Mouse (Mus musculus) left cerebral cortex, postnatal 14 days (tissue): Measurements from ENCODE around the gene Kcnh4. TPM values are rescaled to one million over a fixed set of nuclear protein-coding genes. Genes with fewer than 3 reads are reported as not detected.

Experiments
- DNase-seq, 2 experiments: peaks; one replicate each; pipeline ENCODE4 v3.0.0; 2021 to 2022; ENCODE audit warnings: low spot score in 2 of 2, mixed read lengths in 1 of 2
- intact Hi-C: fragments of 180-260 bp; cut with DNase I; formaldehyde crosslinking; loops from one replicate; pipeline ENCODE4 v1.15.1; 2025
- total RNA-seq, 2 experiments: library from RNA; stranded (reverse); gene quantifications; 2 replicates each; pipeline ENCODE4 v1.2.3; 2021

Kcnh4 gene
- total RNA-seq, 2 experiments from 2014 or later = 10.1 to 13.7 TPM

DNA sequence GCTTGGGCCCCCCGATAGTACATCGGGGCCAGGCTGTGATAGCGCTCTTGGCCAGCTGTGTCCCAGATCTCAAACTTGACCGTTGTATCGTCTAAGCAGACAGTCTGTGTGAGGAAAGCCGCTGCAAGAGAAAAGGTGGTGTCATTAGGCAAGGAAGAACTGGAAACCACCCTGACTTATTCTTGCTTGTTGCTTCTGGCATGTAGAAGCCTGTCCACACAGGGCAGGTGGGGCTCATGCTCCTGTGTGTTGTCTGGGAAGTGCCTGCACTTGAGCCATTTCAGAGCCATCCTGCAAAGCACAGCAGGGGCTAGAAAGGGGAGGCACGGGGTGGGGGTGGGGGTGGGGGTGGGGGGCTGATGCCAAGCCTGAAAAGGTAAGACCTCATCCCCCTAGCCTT lies 41.3 kb downstream of the Kcnh4 start:
- intact Hi-C loops = loop anchor here (10.0 kb wide), 1 partner anchor 236 kb away; no protein-coding TSS in a partner anchor
- no peak for DNase-seq

DNA sequence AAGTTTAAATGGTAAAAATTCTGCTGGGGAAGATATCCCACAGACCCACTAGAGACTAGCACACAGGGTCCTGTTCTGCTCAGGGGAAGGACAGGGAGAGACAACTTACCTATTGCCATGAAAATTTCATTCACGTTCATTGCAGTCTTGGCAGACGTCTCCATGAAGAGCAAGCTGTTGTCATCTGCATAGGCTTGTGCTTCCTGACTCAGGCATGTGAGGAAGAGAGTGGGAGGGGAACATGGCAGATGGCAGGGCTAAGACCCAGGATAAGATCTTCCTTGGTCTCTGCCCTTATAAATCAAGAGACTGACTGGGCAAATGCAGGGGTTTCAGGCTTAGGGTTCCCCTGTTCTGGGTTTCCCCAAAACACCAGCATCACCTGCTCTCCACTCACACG lies 43.1 kb downstream of the Kcnh4 start:
- intact Hi-C loops = loop anchor here (10.0 kb wide), 1 partner anchor 238 kb away; no protein-coding TSS in a partner anchor
- DNase-seq = peak in 1 of 2 experiments; percentile 62

- intact Hi-C loops = loop anchor here (2.0 to 10.0 kb wide), 2 partner anchors 46 to 240 kb away; no protein-coding TSS in a partner anchor
- DNase-seq = peak in 1 of 2 experiments; percentile 66
Measured at GRCm38 (mm10) chr11:100714948-100715347, 44.8 kb downstream of the Kcnh4 start.

DNA sequence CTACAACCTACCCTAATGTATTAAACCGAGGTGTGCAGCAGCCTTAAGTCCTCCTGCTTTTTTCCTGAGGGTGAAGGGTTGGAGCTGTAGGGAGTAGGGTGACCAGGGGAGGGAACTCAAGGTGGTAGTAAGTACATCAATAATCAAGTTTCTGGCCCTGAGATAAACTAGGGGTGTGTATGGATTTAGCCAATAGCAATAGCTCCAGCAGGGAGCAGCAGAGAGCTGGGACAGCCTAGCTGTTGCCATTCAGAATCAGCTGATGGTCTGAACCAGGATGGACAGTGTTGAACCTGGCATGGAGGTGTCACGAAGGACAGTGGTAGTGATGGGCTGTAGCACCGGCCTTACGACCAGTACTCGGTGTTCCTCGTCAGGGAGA lies 45.2 kb downstream of the Kcnh4 start:
- peak; percentile 90 to 91 for DNase-seq

DNA sequence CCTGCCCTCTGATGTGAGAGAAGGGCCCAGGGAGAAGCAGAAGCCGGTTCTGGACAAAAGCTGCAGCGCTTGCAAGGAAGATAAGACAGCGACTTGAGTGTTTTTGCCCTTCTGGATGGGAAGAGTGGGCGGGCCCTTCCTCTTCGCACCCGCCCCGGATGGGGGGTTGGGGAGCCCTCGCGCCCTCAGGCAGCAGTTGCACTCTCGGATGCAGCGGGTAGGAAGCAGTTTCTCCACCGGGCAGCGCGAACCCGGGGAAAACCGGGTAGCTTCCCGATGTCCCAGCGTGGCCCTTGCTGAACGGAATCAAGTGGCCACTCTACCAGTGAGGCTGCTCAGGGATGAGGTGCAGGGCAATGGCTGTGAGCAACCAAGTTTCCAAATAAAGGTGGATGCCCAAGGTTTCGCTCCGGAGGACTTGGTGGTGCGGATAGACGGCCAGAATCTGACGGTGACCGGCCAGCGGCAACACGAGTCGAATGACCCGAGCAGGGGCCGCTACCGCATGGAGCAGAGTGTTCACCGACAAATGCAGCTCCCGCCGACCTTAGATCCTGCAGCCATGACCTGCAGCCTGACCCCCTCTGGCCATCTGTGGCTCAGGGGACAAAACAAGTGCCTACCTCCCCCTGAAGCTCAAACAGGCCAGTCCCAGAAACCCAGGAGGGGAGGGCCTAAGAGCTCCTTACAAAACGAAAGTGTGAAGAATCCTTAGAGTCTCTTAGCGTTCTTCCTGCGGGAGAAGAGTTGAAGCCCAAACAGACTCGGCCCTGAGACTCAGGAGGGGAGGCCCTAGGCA lies 45.8 kb downstream of the Kcnh4 start, which contains the start of gene Hspb9:
TSS of gene Hspb9 (plus strand) at position 116 of the 799 bp plus-strand sequence.
- intact Hi-C loops = loop anchor here (2.0 to 10.0 kb wide), 2 partner anchors 47 to 241 kb away; no protein-coding TSS in a partner anchor
- peak; percentile 60 to 61 for DNase-seq

More for the DNA sequence above, 45.2 kb downstream of the Kcnh4 start:
- intact Hi-C loops = loop anchor here (2.0 to 10.0 kb wide), 2 partner anchors 46 to 240 kb away; no protein-coding TSS in a partner anchor

DNA sequence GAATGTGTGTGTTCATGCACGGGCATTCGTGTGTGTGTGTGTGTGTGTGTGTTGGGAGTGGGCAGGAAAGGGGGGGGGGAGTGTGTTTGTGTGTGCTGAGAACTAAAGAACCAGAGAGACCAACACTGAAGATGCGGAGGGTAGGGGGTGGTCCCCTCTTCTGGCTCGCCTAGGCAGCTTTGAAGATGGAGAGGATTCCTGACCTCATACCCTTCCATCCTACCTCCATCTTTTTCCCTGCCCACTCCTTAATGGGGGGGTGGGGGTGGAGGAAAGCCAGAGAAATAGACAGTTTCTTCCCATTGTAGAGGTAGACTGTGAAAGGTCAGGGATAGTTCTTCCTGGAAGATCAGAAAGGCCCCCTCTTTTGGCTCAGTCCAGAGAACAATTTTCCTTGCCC lies 46.6 kb downstream of the Kcnh4 start:
- no peak for DNase-seq
- intact Hi-C loops = loop anchor here (10.0 kb wide), 1 partner anchor 242 kb away; no protein-coding TSS in a partner anchor

GRCm38 (mm10) chr11:100711783-100712615 lies 47.7 kb downstream of the Kcnh4 start, which contains the start of gene Kat2a:
Gene Kat2a (minus strand): TSS chr11:100712465.
- intact Hi-C loops = loop anchor here (10.0 kb wide), 1 partner anchor 243 kb away; no protein-coding TSS in a partner anchor
- peak; percentile 84 to 88 for DNase-seq

GRCm38 (mm10) chr11:100710977-100711376 lies 48.8 kb downstream of the Kcnh4 start:
- no peak for DNase-seq
- intact Hi-C loops = loop anchor here (10.0 kb wide), 1 partner anchor 244 kb away; no protein-coding TSS in a partner anchor

DNA sequence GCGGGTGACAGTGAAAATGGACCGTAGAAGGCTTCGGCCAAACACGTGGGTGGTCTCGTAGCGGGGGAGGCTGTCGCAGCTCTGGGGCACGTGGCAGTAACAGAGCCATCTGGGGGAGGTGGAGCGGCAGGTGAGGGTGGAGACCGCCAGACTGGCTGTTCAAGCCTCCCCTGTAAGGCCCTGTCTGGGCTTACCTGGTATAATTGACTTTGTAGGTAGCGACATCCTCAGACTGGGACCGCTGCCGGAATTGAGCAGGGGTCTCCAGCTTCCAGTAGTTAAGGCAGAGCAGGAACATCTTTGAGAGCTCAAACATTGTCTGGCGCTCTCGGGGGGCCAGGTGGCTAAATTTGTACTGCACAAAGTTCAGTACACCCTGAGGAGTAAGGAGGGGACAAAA lies 49.2 kb downstream of the Kcnh4 start:
- DNase-seq = no peak
- intact Hi-C loops = loop anchor here (10.0 kb wide), 1 partner anchor 244 kb away; no protein-coding TSS in a partner anchor

DNA sequence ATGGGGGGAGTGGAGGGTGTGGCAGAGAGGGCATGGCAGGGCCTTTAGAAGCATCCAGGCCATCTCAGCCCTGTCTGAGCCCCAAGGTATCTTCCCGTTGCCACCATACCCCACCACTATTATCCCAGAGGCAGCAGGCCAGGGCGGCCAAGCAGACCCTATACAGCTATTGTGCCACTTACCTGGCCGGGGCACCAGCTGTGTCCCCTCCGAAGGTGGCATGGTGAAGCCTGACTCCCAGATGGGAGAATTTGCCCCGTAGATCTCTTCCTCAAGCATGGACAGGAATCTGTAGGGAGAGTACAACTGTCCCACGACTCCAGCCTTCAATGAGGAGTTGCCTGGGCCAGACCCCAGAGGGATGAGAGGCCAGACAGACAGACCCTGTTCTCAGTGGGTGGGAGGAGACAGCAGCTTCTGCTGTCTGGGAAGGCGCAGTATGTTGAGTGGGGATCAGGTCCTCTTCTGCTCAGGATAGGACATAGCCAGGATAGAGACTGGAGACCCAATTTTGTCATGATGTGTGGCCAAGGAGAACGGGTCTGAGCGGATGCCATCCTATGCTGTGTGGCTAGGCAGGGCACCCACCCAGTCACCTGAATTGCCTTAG lies 50.4 kb downstream of the Kcnh4 start:
- intact Hi-C loops = no loop called here

DNA sequence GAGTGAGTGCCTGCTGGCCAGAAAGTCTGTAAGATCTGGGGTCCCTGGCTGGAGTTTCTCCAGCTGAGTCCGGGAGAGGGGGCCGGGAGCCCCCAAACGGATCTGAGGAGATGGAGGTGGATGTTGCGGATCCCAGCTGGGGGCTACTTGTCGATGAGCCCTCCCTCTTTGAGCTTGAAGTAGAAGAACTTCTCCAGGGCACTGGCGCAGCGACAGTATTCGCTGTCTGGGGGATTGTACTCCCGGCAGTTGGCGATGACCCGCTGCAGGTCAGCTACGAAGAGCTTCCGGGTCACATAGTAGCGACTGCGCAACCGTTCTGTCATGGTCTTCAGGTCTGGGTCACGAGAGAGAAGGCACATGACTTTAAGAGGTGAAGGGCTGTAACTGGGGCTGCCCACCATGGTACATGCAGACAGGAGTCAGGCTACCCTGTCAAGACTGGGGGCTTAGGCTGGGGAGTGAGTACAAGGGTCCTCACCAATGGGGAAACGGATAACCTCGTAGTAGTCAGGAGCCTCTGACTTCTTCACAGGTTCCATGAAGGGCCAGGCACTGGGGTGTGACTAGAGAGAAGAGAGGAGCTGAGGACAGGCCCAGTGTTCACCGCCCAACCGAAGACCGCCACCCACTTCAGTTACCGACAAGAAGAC lies 54.5 kb downstream of the Kcnh4 start:
- intact Hi-C loops = no loop called here
- no peak for DNase-seq

More for the DNA sequence above, 50.4 kb downstream of the Kcnh4 start:
- no peak for DNase-seq

GRCm38 (mm10) chr11:100703851-100704531 lies 55.8 kb downstream of the Kcnh4 start, which contains the start of gene Dhx58:
Gene Dhx58 (minus strand): TSS chr11:100704271.
- intact Hi-C loops = loop anchor here (2.0 kb wide), 2 partner anchors 75 to 133 kb away; no protein-coding TSS in a partner anchor
- DNase-seq = no peak

DNA sequence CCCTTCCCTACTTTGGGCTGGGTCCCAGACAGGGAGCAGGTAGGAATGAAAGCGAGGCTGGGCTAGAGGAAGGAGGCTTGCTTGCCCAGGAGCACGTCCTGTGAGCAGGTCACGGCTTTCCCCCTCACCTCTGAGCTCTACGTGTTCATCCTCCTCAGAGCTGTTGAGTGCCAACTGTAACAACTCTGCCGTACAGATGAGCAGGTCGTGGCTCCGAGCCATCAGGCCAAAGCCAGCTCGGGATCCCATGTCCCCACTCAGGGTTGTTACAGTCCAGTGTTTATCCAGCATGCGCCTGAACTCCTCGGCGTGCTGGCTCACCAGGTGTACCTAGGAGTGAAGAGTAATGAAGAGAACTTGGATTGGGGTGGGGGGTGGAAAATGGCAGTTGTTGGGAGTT lies 56.4 kb downstream of the Kcnh4 start:
- DNase-seq = no peak

GRCm38 (mm10) chr11:100702906-100703305 lies 56.8 kb downstream of the Kcnh4 start:
- DNase-seq = no peak
- intact Hi-C loops = loop anchor here (2.0 kb wide), 2 partner anchors 74 to 132 kb away; no protein-coding TSS in a partner anchor

More for the DNA sequence above, 56.4 kb downstream of the Kcnh4 start:
- intact Hi-C loops = loop anchor here (2.0 kb wide), 2 partner anchors 75 to 133 kb away; no protein-coding TSS in a partner anchor

- intact Hi-C loops = loop anchor here (2.0 kb wide), 2 partner anchors 73 to 131 kb away; no protein-coding TSS in a partner anchor
- DNase-seq = peak; percentile 73 to 78
Measured at GRCm38 (mm10) chr11:100702081-100702851, 57.5 kb downstream of the Kcnh4 start.

GRCm38 (mm10) chr11:100701301-100701700 lies 58.4 kb downstream of the Kcnh4 start:
- intact Hi-C loops = no loop called here
- no peak for DNase-seq

- DNase-seq = no peak
- intact Hi-C loops = no loop called here
Measured at GRCm38 (mm10) chr11:100700710-100701109, 59.0 kb downstream of the Kcnh4 start.
